Mouse (Mus musculus) bone marrow, adult 2 months (tissue): ENCODE measurements around the gene Mgat4d.

Experiments
- CTCF ChIP-seq: fragments of 200-500 bp; IDR thresholded peaks from 2 replicates; pipeline ENCODE4 v1.5.1; 2011; ENCODE audit warnings: low read length, control low read depth; ENCODE audit not compliant: control insufficient read depth, insufficient read depth
- POLR2A ChIP-seq: fragments of 200-500 bp; IDR thresholded peaks from 2 replicates; pipeline ENCODE4 v1.6.1; 2011; ENCODE audit warnings: low read depth, mild to moderate bottlenecking, control low read depth, low read length, borderline replicate concordance; ENCODE audit not compliant: control insufficient read depth

DNA sequence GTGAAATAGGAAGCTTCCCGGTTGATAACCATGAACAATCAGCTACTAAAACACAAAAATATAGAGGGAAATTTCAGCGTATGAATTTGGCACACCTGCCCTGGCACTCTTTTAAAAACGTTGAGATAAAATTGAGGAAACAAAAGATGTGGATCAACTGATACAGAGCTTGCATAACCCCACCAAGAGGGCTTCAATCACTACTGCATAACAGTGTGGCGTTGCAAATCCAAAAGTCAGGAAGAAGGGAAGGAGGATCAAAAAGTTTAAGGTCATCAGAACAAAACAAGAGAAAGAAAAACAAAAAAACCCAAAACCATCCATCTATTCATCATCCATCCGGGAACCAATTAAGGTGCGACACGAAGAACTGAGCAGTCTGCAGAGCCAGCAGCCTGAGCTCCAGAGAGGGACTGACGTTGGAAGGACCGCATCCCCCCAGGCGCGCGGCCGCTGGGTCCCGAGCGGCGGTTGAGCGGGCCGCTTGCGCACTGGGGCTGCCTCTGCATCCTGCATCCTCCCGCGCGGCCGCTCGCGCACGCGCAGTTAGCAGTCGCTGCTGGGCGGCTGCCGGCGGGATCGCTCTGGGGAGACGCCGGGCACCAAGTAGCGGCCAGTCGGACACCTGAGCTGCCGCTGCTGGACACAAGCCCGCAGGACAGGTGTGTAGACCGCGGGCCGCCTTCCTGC, 41.2 kb downstream of the Mgat4d start, which contains the start of gene Clgn:
- TF ChIP-seq POLR2A (no peak), CTCF (no peak)
